In genomic region chr1:75589983-75590382, GRCm38 (mm10) we compare ENCODE assay signal across 21 mouse cellular contexts. TPM values are rescaled to one million over a fixed set of nuclear protein-coding genes. Genes with fewer than 3 reads are reported as not detected.
DNase-seq lines count a peak whose midpoint lies in the region; TF ChIP-seq lines count a peak whose summit lies in the region.
"Had no signal": no experiment of that assay in that cellular context is flagged by ENCODE, and none has a peak within 500 bp of the region (broad histone marks: within the 10 kb centered on the region; RNA-seq: fewer than 3 reads in every experiment).

No protein-coding gene starts in this region.

- DNase-seq in cerebellum, adult 2 months, result peak; percentile 48 to 63
- no peak for DNase-seq in cerebellum, postnatal 14 days
- peak; percentile 35 to 56 for DNase-seq in cerebellum, postnatal 25 days
- no peak for DNase-seq in cerebellum, postnatal 36 days
- DNase-seq in left cerebral cortex, adult 2 months (ENCODE audit: extremely low spot score in 1 of 2, low spot score in 2 of 2), result no peak
- no peak for DNase-seq in left cerebral cortex, adult 8-10 months (ENCODE audit: low spot score in 2 of 2)
- DNase-seq in gastrocnemius, adult 8-10 months (ENCODE audit: low spot score in 2 of 2), result no peak
- DNase-seq: adrenal gland, adult 2 months; adrenal gland, postnatal 14 days; B cell, adult 2 months; cerebellum, postnatal 10 days; gastrocnemius, postnatal 14 days; heart, adult 18-20 months; kidney, adult 11 months; kidney, adult 8-10 months had no signal

- H3K27me3 ChIP-seq in cerebellum, adult 2 months (ENCODE audit: control insufficient read depth, insufficient read depth, low read length), result no peaks in the 10 kb centered on the region
- H3K27me3 ChIP-seq: forebrain, embryonic 13.5 days; intestine, embryonic 15.5 days had no signal

- TF ChIP-seq POLR2A in cerebellum, adult 2 months (IDR thresholded peaks at IDR 0.05; ENCODE audit: borderline replicate concordance, insufficient read depth, low read length), result no peak

- H3K4me1 ChIP-seq in cerebellum, adult 2 months (ENCODE audit: control insufficient read depth, insufficient read depth, low read length), result peaks cover 19% of the 10 kb centered on the region; the same call in 1 of the 2 replicates

- WGBS in cerebellum, adult 2 months, result 33% methylated on average over 2 of the region's 2 CpGs

- no peak overlapping the region for H3K4me3 ChIP-seq in cerebellum, adult 2 months (replicated peaks; ENCODE audit: insufficient read depth, low read depth, low read length)
- H3K4me3 ChIP-seq in left cerebral cortex, adult 2 months, result no peak overlapping the region
- H3K4me3 ChIP-seq: forebrain, embryonic 10.5 days; forebrain, embryonic 13.5 days; hindbrain, embryonic 10.5 days; hindbrain, embryonic 13.5 days; intestine, embryonic 15.5 days had no signal

- TF ChIP-seq CTCF in cerebellum, adult 2 months (IDR thresholded peaks at IDR 0.05; ENCODE audit: borderline replicate concordance, insufficient read depth, low read depth, low read length), result no peak
- no peak for TF ChIP-seq CTCF in left cerebral cortex, adult 2 months (IDR thresholded peaks at IDR 0.05)

- H3K27ac ChIP-seq in cerebellum, adult 2 months (ENCODE audit: insufficient read depth, low read length), result no peak overlapping the region
- H3K27ac ChIP-seq in left cerebral cortex, adult 2 months, result peak overlapping the region; percentile 88
- H3K27ac ChIP-seq: forebrain, embryonic 13.5 days; hindbrain, embryonic 10.5 days; hindbrain, embryonic 13.5 days; intestine, embryonic 15.5 days had no signal

- intact Hi-C loops in left cerebral cortex, adult 2 months (cut with DNase I), result loop anchor here (2.0 kb wide), 2 partner anchors 85 to 111 kb away; partner anchors contain the start of genes Chpf and Tmem198

RNA-seq across cellular contexts. Expression of gene Slc4a3, which starts 43.9 kb away (rescaled TPM):
- polyA plus RNA-seq in cerebellum, adult 2 months (2012; rRNA removed), result 99.5 and 99.6 TPM in 2 replicates
- 100 to 1,000 TPM; 180 to 185 TPM for total RNA-seq in left cerebral cortex, adult 2 months (2021)
- 100 to 1,000 TPM; 166 to 199 (median 181) TPM for total RNA-seq in left cerebral cortex, adult 8-10 months (2022)
- total RNA-seq in gastrocnemius, adult 8-10 months (2022), result 1 to 10 TPM; 4.8 to 9.8 (median 7.4) TPM
- polyA plus RNA-seq: G1E had no signal

Comparison
In these comparisons a context has a peak if more than half of its experiments do, and no peak if none do; other contexts are left out.
1. DNase-seq: peak in cerebellum, adult 2 months (2 of 2) and cerebellum, postnatal 25 days (2 of 2); none in cerebellum, postnatal 14 days (0 of 2), cerebellum, postnatal 36 days (0 of 2), left cerebral cortex, adult 2 months (0 of 2), left cerebral cortex, adult 8-10 months (0 of 2) and gastrocnemius, adult 8-10 months (0 of 2).
2. RNA of gene Slc4a3, which starts 43.9 kb away (total RNA-seq): 166 to 199 TPM in left cerebral cortex, adult 8-10 months and 180 to 185 TPM in left cerebral cortex, adult 2 months; 4.8 to 9.8 TPM in gastrocnemius, adult 8-10 months; every median in the first group is over 10 times any median in the second.